Mouse (Mus musculus): Measurements from ENCODE around the gene Nrsn1. TPM values are rescaled to one million over a fixed set of nuclear protein-coding genes. Genes with fewer than 3 reads are reported as not detected.

Gene Nrsn1
- not detected for total RNA-seq (2023)

GRCm38 (mm10) chr13:25270402-25270801 is at the start of gene Nrsn1:
Gene Nrsn1, minus strand, starts transcription at chr13:25270502.

Other genes starting within 250 kb of the Nrsn1 start
- gene Dcdc2a, start 214.5 kb downstream of the Nrsn1 start, total RNA-seq (2023), result not detected